Mouse (Mus musculus): ENCODE data around the gene Map2k4. TPM values are rescaled to one million over a fixed set of nuclear protein-coding genes. Genes with fewer than 3 reads are reported as not detected.

Gene Map2k4
- polyA plus RNA-seq, 1 experiment from 2014 or later, result 54.0 TPM

- no peaks in the 10 kb centered on the region for H3K27me3 ChIP-seq (replicated peaks)
- no peaks in the 10 kb centered on the region for H3K36me3 ChIP-seq
- WGBS, result 64% methylated on average over 1 of the region's 1 CpGs
- no peak for ATAC-seq (ENCODE audit: insufficient read depth, low FRiP score, low read depth)
- H3K27ac ChIP-seq, result no peak overlapping the region
- no peaks in the 10 kb centered on the region for H3K9me3 ChIP-seq
- no peak overlapping the region for H3K4me2 ChIP-seq
- no peak overlapping the region for H3K9ac ChIP-seq
- no peaks in the 10 kb centered on the region for H3K4me1 ChIP-seq
- no peak overlapping the region for H3K4me3 ChIP-seq (replicated peaks)
Measured at GRCm38 (mm10) chr11:65795896-65796295, 7.8 kb upstream of the Map2k4 start.

GRCm38 (mm10) chr11:65794428-65795219, 6.5 kb upstream of the Map2k4 start:
- Histone ChIP-seq H3K36me3 (no peaks in the 10 kb centered on the region), H3K4me2 (no peak overlapping the region), H3K27me3 (replicated peaks) (no peaks in the 10 kb centered on the region), H3K9ac (no peak overlapping the region), H3K27ac (no peak overlapping the region), H3K9me3 (no peaks in the 10 kb centered on the region), H3K4me3 (replicated peaks) (no peak overlapping the region), H3K4me1 (no peaks in the 10 kb centered on the region)
- 52% methylated on average over 10 of the region's 10 CpGs for WGBS
- ATAC-seq (ENCODE audit: insufficient read depth, low FRiP score, low read depth), result no peak

DNA sequence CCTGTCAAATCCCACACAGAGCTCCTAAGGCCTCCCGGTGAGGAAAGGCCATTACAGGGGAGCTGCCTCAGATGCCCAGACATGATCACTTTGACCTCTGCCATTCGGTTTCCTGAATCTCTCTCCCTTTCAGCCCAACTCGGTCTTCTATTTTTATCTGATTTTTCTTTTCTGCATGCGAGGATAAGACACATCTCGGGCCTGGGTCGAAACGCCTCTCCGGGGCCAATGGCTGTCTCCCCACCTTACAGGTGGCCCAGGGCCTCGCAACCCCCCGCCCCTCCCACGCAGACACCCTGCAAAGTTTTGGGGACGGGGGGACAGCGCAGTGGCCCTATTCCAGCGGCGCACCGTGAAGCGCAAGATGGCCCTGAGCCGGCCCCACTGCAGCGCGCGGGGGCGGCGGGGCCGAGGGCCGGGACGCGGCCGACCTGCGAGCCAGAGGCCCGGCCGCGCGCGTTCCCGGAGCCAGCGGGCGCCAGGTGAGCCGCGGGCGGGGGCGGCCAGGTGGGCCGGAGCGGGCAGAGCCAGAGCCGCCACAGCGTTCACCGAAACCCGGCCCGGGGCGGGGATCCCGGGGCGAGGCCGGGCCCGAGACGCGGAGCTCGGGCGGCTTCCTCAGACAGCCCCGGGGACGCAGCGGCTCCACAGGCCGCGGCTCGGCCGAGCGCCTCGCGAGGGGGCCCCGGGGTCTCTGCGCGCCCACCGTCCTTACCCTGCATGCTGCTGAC, 511 bp downstream of the Map2k4 start:
- Histone ChIP-seq H3K9me3 (no peaks in the 10 kb centered on the region), H3K36me3 (no peaks in the 10 kb centered on the region), H3K4me1 (peaks cover 11% of the 10 kb centered on the region; the same call in 1 of the 2 replicates), H3K27ac (peak overlapping the region; percentile 88), H3K9ac (peak overlapping the region; percentile 95), H3K27me3 (replicated peaks) (no peaks in the 10 kb centered on the region), H3K4me3 (replicated peaks) (peak overlapping the region; percentile 95), H3K4me2 (peak overlapping the region; percentile 63)
- peak; percentile 83 for ATAC-seq (ENCODE audit: insufficient read depth, low FRiP score, low read depth)
- under 1% methylated on average over 68 of the region's 71 CpGs for WGBS

DNA sequence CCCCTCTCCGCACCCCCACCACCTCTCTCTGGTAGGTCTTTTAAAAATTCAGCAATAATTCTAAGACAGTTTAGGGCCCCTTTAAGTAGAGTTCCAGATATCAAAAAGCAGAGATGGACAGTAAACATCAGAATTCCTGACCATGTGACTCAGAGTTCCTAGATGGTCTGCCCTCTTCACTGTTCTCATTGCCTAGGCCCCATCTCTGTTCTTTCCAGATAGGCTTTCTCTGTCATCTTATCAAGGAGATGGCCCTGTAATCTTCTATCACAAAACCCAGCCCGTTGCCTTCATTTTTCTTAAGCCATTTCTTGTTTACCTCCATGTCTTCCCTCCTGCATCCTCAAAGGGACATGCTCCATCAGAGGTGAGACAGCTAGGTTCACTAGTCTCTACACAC, 1.9 kb downstream of the Map2k4 start:
- Histone ChIP-seq H3K36me3 (no peaks in the 10 kb centered on the region), H3K27me3 (replicated peaks) (no peaks in the 10 kb centered on the region), H3K4me2 (peak overlapping the region; percentile 63), H3K9ac (no peak overlapping the region), H3K9me3 (no peaks in the 10 kb centered on the region), H3K4me1 (peaks cover 11% of the 10 kb centered on the region; the same call in 1 of the 2 replicates), H3K27ac (no peak overlapping the region), H3K4me3 (replicated peaks) (no peak overlapping the region; the same call in 1 of the 2 replicates)
- ATAC-seq (ENCODE audit: insufficient read depth, low FRiP score, low read depth), result no peak
- WGBS, result 70% methylated on average over 2 of the region's 2 CpGs

GRCm38 (mm10) chr11:65781596-65781995, 6.5 kb downstream of the Map2k4 start:
- WGBS, result 67% methylated on average over 3 of the region's 3 CpGs
- no peak for ATAC-seq (ENCODE audit: insufficient read depth, low FRiP score, low read depth)

DNA sequence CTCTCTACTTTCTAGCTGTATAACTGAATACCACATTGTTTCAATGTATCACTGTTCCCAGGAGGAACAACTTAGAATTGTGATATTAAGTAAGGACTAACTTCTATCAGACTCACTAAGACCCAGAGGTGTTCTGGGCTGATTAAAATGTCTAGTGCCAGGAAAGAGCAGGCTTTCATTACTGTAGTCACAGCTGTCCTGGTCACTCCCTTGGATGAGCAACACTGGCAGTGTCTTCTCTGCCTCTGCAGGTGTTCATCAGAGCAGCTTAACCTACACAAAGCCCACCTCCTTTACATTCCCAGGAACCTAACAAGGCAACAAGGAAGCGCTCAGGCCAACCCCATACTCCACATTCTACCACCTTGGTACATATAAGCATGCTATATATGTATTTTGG, 8.5 kb downstream of the Map2k4 start:
- Histone ChIP-seq H3K36me3 (0 out of 2 replicates have a peak, but pooled peaks cover 5% of the 10 kb centered on the region), H3K27me3 (replicated peaks) (no peaks in the 10 kb centered on the region), H3K9me3 (no peaks in the 10 kb centered on the region), H3K4me3 (replicated peaks) (no peak overlapping the region), H3K4me2 (no peak overlapping the region), H3K9ac (no peak overlapping the region), H3K27ac (no peak overlapping the region), H3K4me1 (peaks cover 7% of the 10 kb centered on the region; the same call in 1 of the 2 replicates)
- no peak for ATAC-seq (ENCODE audit: insufficient read depth, low FRiP score, low read depth)
- WGBS, result 91% methylated on average over 1 of the region's 1 CpGs

More at GRCm38 (mm10) chr11:65781596-65781995, 6.5 kb downstream of the Map2k4 start:
- H3K4me2 ChIP-seq, result no peak overlapping the region
- H3K9ac ChIP-seq, result no peak overlapping the region
- no peaks in the 10 kb centered on the region for H3K27me3 ChIP-seq (replicated peaks)
- H3K36me3 ChIP-seq, result 0 out of 2 replicates have a peak, but pooled peaks cover 5% of the 10 kb centered on the region
- H3K27ac ChIP-seq, result no peak overlapping the region
- H3K4me3 ChIP-seq (replicated peaks), result no peak overlapping the region
- no peaks in the 10 kb centered on the region for H3K9me3 ChIP-seq
- peaks cover 18% of the 10 kb centered on the region for H3K4me1 ChIP-seq

GRCm38 (mm10) chr11:65779066-65779465, 9.0 kb downstream of the Map2k4 start:
- H3K4me1 ChIP-seq, result peaks cover 7% of the 10 kb centered on the region; the same call in 1 of the 2 replicates
- no peak overlapping the region for H3K9ac ChIP-seq
- no peaks in the 10 kb centered on the region for H3K27me3 ChIP-seq (replicated peaks)
- H3K36me3 ChIP-seq, result 0 out of 2 replicates have a peak, but pooled peaks cover 5% of the 10 kb centered on the region
- no peak overlapping the region for H3K4me2 ChIP-seq
- H3K4me3 ChIP-seq (replicated peaks), result no peak overlapping the region
- ATAC-seq (ENCODE audit: insufficient read depth, low FRiP score, low read depth), result no peak
- H3K27ac ChIP-seq, result no peak overlapping the region
- H3K9me3 ChIP-seq, result no peaks in the 10 kb centered on the region
- 56% methylated on average over 1 of the region's 1 CpGs for WGBS

- H3K36me3 ChIP-seq, result 0 out of 2 replicates have a peak, but pooled peaks cover 5% of the 10 kb centered on the region
- H3K9me3 ChIP-seq, result no peaks in the 10 kb centered on the region
- ATAC-seq (ENCODE audit: insufficient read depth, low FRiP score, low read depth), result no peak
- peaks cover 7% of the 10 kb centered on the region; the same call in 1 of the 2 replicates for H3K4me1 ChIP-seq
- no peak overlapping the region for H3K9ac ChIP-seq
- H3K4me2 ChIP-seq, result no peak overlapping the region
- 36% methylated on average over 5 of the region's 5 CpGs for WGBS
- H3K4me3 ChIP-seq (replicated peaks), result no peak overlapping the region
- no peaks in the 10 kb centered on the region for H3K27me3 ChIP-seq (replicated peaks)
- H3K27ac ChIP-seq, result no peak overlapping the region
Measured at GRCm38 (mm10) chr11:65777810-65778209, 10.3 kb downstream of the Map2k4 start.

GRCm38 (mm10) chr11:65776906-65777611, 11.0 kb downstream of the Map2k4 start:
- H3K36me3 ChIP-seq, result 0 out of 2 replicates have a peak, but pooled peaks cover 5% of the 10 kb centered on the region
- WGBS, result 56% methylated on average over 2 of the region's 2 CpGs
- ATAC-seq (ENCODE audit: insufficient read depth, low FRiP score, low read depth), result no peak
- H3K9ac ChIP-seq, result no peak overlapping the region
- H3K27ac ChIP-seq, result no peak overlapping the region
- H3K9me3 ChIP-seq, result no peaks in the 10 kb centered on the region
- peaks cover 7% of the 10 kb centered on the region; the same call in 1 of the 2 replicates for H3K4me1 ChIP-seq
- no peaks in the 10 kb centered on the region for H3K27me3 ChIP-seq (replicated peaks)
- no peak overlapping the region for H3K4me2 ChIP-seq
- no peak overlapping the region for H3K4me3 ChIP-seq (replicated peaks)

GRCm38 (mm10) chr11:65773946-65774656, 14.0 kb downstream of the Map2k4 start:
- no peaks in the 10 kb centered on the region for H3K36me3 ChIP-seq
- 56% methylated on average over 6 of the region's 6 CpGs for WGBS
- H3K4me2 ChIP-seq, result no peak overlapping the region
- H3K4me3 ChIP-seq (replicated peaks), result no peak overlapping the region
- H3K9me3 ChIP-seq, result no peaks in the 10 kb centered on the region
- peaks cover 7% of the 10 kb centered on the region; the same call in 1 of the 2 replicates for H3K4me1 ChIP-seq
- H3K27me3 ChIP-seq (replicated peaks), result no peaks in the 10 kb centered on the region
- ATAC-seq (ENCODE audit: insufficient read depth, low FRiP score, low read depth), result no peak
- H3K9ac ChIP-seq, result no peak overlapping the region
- no peak overlapping the region for H3K27ac ChIP-seq

DNA sequence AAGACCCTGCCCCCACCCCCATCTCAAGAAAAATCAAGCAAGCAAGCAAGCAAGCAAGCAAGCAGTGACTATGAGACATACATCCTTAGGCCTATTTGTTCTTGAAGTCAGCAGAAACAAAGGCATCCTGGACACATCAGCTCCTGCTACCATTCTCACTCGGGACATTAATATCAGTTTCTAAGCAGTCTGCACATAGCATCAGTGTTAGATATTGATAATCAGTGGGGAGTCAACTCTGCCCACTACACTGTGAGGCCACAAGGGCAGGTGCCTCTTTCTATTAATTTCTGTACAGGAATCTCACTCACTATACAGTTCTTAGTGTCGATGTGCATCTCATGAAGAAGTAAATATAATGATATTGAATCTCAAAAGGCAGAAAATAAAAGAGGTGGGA, 14.6 kb downstream of the Map2k4 start:
- Histone ChIP-seq H3K27me3 (replicated peaks) (no peaks in the 10 kb centered on the region), H3K9me3 (no peaks in the 10 kb centered on the region), H3K4me2 (no peak overlapping the region), H3K9ac (no peak overlapping the region), H3K4me3 (replicated peaks) (no peak overlapping the region), H3K4me1 (peaks cover 7% of the 10 kb centered on the region; the same call in 1 of the 2 replicates), H3K27ac (no peak overlapping the region), H3K36me3 (no peaks in the 10 kb centered on the region)
- WGBS, result 73% methylated on average over 2 of the region's 2 CpGs
- ATAC-seq (ENCODE audit: insufficient read depth, low FRiP score, low read depth), result peak; percentile 39; the same call in 1 of the 2 replicates
